Mouse (Mus musculus) lung, postnatal 10 days (tissue): ENCODE data around the gene Lurap1.

Source experiments
- DNase-seq: peaks from one replicate; pipeline ENCODE4 v3.0.0; 2021

Lurap1 gene

GRCm38 (mm10) chr4:116159912-116160311 lies 8.8 kb upstream of the Lurap1 start:
- peak; percentile 67 for DNase-seq

DNA sequence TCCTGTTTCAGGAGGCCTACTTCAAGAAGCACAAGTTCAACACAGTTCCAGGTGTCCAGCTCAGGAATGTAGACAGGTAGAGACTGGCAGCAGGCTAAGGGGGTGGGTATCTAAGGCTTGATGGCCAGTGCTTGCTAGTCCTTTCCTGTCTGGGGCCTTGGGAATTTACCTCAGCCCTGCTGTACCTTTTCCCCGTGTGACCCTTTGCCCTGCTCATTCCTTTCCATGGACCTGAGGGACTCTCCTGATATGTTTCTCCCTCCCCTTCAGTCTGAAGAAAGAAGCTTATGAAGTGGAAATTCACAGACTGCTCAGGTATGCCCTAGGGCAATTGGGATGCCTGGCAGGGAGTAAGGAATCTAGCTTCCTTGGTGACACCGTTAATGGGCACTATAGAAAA lies 6.7 kb upstream of the Lurap1 start:
- no peak for DNase-seq

DNA sequence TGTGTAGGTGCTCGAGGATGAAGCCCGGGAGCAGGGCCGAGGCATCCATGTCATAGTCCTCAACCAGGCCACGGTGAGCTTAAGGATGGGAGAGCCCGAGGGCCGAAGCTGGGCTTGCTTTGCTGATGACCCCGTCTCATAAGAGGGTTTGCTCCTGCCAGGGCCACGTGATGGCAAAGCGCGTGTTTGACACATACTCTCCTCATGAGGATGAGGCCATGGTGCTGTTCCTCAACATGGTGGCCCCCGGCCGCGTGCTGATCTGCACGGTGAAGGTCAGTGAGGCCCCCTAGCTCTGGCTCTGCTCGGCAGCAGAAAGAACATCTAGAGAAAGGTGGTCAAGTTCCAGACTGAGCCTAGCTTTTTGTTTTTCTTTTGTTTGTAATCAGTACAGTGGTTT lies 1.6 kb upstream of the Lurap1 start:
- DNase-seq = no peak

GRCm38 (mm10) chr4:116150862-116151221 lies 296 bp downstream of the Lurap1 start:
- no peak for DNase-seq

DNA sequence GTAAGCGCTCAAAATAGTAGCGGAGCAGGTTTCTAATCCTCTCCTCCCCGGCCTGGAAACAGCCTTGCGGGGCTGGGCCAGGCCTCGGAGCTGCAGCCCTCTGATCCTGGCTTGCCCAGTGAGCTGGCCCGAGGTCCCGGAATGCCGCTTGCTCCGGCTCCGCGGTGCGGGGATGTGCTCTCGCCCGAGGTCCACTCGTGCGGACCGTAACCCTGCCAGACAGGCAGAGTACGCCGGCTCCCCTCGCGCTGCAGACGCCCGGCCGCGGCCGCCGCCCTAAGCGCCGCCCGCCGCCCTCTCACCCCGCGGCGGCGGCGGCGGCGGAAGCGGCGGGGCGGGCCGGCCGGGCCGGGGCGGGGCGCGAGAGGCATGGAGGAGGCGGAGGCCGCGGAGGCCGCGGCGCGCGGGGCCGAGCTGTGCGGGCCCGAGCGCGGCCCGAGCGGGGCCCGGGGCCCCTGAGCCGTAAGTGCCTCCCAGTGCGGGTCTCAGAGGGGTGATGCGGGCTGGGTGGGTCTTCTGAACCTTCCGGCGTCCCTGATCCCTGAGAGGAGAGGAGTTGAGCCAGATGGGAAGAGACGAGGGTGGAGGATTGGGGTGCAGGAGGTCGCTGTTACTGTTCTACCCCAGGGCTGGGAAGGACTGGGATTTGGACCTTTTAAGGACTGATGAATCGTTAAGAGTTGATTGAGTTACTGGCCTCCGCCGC lies 829 bp downstream of the Lurap1 start:
- DNase-seq = peak; percentile 81

DNA sequence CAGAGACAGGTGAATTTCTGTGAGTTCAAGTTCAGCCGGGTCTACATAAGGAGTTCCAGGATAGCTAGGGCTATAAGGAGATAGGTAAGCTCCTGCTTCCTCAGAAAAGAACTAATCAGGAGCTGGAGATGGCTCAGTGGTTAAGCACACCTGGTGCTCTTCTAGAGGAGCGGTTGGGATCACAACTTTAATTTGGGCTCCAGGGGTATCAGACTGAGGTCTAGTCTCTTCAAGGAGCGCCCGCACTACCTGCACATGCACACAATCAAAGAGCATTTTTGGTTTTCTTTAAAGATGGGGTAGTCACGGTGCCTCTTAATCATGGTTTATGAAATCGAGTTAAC lies 1.4 kb downstream of the Lurap1 start:
- DNase-seq = no peak

DNA sequence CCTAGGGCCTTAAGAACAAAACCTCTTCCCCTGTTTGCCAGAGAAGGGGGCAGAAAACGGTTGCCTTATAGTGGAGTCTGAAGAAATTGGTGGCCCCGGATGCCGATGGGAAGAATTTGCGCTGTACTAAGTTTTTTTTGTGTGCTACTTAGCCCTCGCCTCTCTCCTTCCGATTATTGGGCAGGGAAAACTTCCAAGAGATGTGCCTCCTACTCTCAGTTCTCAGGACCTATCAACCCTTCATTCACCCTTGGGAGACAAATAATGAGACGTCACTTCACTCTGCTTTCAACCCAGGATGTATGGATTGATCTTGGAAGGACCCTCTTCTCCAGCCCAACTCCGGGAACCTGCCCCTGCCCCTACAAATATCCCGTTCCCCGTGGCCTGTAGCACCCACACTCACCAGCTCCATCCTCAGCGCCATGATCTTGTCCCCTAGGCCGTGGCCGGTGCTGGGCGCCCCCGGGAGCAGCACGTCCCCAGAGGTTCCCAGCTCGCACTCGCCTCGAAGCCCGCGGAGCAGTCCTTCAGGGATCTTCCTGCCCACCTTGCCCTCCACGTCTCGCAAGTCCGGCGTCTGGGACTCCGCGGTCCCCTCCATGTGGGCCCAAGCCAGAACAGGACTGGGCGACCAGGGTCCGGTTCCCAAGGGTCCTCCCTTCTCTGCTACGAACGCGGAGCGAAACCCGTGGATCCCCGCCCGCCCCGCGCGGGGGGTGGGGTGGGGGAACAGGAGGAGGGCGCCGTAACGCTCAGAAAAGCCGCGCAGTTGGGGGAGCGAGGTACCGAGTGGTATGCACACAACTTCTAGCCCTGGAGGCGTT lies 7.0 kb downstream of the Lurap1 start:
- peak; percentile 79 for DNase-seq

- peak; percentile 30 for DNase-seq
Observed at GRCm38 (mm10) chr4:116143317-116143811, 7.8 kb downstream of the Lurap1 start.

- no peak for DNase-seq
Observed at GRCm38 (mm10) chr4:116142269-116142668, 8.9 kb downstream of the Lurap1 start.

DNA sequence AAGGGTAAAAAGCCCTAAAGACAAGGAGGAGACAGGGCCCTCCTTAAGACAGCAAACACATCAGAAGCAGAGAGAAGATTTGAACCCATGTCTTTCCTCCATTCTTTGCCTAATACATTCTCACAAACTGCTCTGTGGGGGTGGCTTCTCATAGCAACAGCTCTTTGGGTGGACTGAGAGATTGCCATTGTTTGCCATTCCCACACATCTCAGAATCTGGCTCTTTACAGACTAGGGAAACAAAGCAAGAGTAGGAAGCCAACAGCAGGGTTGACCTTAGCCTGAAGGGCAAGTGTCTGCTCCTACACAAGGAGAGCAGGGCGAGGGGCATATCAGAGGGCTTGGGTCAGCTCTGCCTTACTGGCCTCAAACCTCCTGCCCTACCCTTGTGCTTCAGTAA lies 9.4 kb downstream of the Lurap1 start:
- no peak for DNase-seq

DNA sequence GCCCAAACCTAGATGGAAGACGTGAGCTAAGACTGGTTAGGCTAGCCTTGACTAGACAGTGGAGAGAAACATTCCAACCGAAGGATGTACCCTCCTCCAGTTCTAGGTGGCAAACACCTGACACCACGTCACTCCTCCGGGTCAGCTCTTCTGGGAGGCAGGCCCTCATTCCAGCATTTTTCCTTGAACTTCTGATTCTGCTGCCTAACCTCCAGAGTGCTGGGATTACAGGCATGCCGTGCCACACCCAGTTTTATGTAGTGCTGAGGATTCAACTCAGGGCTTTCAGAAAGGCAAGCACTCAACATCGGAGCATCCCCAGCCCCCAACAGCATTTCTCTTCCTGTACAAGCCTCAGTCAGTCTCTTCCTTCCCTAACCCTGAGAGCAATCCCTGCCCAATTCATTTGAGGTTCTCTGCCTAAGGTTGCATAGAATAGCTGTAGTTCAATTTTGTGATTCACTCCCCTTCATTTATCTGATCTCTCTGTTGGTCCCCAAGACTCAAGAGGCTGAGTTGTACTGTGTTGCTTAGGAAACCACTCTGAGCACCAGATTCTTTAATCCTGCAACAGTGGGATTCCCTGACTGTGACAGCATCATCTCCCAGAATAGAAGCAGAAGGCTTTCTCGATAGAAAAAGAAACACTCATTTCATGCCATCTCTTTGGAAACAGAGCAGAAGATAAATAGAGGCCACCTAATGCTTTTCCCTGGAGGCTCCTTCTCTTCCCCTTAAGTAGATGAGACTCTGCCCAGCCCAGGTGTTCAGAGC lies 10.2 kb downstream of the Lurap1 start:
- no peak for DNase-seq

DNA sequence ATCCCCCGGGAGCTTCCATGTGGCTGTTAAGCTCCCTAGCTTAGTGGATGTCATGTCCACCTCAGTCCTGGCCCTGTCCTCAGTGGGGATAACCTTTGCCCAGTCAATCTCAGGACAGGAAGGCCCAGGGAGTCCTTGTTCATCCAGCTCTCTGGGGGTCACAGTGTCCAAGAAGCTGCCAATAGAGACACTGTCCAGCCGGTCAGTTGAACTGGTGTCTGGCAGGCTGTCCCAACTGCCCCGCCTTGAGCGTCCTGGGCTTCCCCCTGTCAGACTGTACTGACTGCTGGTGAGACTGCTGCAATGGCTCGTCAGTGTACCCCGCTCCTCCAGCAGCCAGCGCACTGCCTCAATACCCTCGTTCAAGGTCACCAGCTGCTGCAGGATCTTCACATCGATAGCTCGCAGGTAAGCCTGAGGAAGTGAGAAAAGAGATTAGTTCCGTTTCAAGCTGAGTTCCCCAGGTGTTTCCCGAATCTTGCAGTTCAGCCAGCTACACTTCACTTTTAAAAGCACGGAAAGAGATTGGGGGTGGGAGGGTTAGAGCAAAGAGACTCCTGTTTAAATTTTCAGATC lies 13.6 kb downstream of the Lurap1 start:
- DNase-seq = no peak

GRCm38 (mm10) chr4:116134990-116135389 lies 16.1 kb downstream of the Lurap1 start:
- DNase-seq = peak; percentile 37

- no peak for DNase-seq
Observed at GRCm38 (mm10) chr4:116133126-116133525, 18.0 kb downstream of the Lurap1 start.

DNA sequence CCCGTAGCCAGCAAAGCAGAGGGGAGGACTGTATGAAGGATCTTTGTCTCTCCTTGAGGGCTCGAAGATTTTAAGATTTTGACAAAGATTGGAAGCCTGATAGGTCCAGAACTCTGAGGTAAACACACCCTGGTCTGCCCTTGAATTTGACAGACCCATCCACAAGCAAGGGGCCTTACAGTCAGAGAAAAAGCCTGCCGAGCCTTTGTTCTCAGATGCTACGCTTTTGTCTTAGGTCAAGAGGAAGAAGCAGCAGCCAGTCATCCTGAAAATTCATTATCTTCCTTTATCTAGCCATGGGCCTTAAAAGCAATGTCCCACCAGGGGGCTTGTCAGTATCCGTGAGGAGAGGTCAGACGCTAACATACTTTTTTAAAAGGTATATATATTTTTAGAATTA lies 23.2 kb downstream of the Lurap1 start:
- no peak for DNase-seq

- DNase-seq = no peak
Observed at GRCm38 (mm10) chr4:116125803-116126386, 25.2 kb downstream of the Lurap1 start.

- DNase-seq = peak; percentile 92
Observed at GRCm38 (mm10) chr4:116123602-116124519, 27.3 kb downstream of the Lurap1 start, which contains the start of the genes Rad54l and Pomgnt1. Rad54l (minus strand) TSS chr4:116123690. Pomgnt1 (plus strand) TSS chr4:116123840.

GRCm38 (mm10) chr4:116122762-116123161 lies 28.4 kb downstream of the Lurap1 start:
- DNase-seq = no peak

GRCm38 (mm10) chr4:116111486-116111885 lies 39.7 kb downstream of the Lurap1 start:
- DNase-seq = no peak

DNA sequence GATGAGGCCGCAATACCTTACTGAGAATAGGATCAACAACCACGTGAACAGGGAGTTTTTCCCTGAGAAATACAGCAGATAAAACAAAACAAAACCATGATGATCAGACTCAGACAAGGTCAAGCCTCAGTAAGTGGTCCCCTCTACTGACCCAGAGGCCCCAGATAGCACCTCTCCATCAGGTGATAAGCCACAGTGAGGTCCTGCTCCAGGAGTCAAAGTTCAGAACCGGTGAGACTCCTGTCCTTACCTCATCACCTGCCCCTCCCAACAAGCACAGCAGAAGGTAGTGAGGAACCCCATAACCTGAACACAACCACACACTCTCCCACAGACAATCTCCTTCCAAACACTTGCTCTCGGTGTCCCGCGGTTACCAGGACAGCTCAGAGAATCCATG lies 40.4 kb downstream of the Lurap1 start:
- no peak for DNase-seq

DNA sequence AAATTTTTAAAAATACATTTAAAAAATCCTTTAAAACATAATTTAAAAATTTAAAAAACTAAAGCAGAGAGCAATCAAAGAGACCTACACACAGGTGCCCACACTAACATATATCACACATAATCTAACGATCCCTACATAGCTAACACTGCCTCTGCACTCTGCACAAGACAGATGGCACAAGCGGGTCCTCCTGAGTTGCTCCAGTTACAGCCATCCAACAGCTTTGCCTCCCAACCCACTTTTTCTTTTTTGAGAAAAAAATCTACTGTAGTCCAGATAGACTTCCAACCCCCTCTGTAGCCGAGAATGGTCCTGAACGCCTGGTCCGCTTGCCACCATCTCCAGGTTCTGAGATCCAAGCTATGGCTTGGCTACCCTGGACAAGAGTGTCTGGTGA lies 45.9 kb downstream of the Lurap1 start:
- DNase-seq = no peak

GRCm38 (mm10) chr4:116100959-116101358 lies 50.2 kb downstream of the Lurap1 start:
- DNase-seq = no peak
